ENCODE assay signal across 17 mouse cellular contexts in genomic region chr4:9994466-9994865, GRCm38 (mm10).
"Had no signal": no experiment of that assay in that cellular context is flagged by ENCODE, and none has a peak within 500 bp of the region (broad histone marks: within the 10 kb centered on the region; RNA-seq: fewer than 3 reads in every experiment).

No protein-coding gene starts in this region.

- H3K4me2 ChIP-seq: limb, embryonic 13.5 days; neural tube, embryonic 15.5 days; stomach, embryonic 15.5 days had no signal

- H3K36me3 ChIP-seq: limb, embryonic 13.5 days; midbrain, embryonic 10.5 days; neural tube, embryonic 15.5 days; stomach, embryonic 15.5 days had no signal

- H3K27ac ChIP-seq: limb, embryonic 13.5 days; liver, embryonic 14.5 days; midbrain, embryonic 10.5 days; neural tube, embryonic 15.5 days; stomach, embryonic 15.5 days had no signal

- H3K9me3 ChIP-seq: limb, embryonic 13.5 days; midbrain, embryonic 10.5 days; neural tube, embryonic 15.5 days; stomach, embryonic 15.5 days had no signal

- ATAC-seq: inflammation-experienced regulatory T-cells, adult 6 months had no signal

- H3K9ac ChIP-seq: limb, embryonic 13.5 days; liver, embryonic 14.5 days; neural tube, embryonic 15.5 days; stomach, embryonic 15.5 days had no signal

- H3K4me1 ChIP-seq: limb, embryonic 13.5 days; midbrain, embryonic 10.5 days; neural tube, embryonic 15.5 days; stomach, embryonic 15.5 days had no signal

- H3K4me3 ChIP-seq: limb, embryonic 13.5 days; midbrain, embryonic 10.5 days; myocyte; neural tube, embryonic 15.5 days; stomach, embryonic 15.5 days had no signal

- DNase-seq: kidney, adult 18-20 months; kidney, postnatal 25 days; layer of hippocampus, adult 9-11 months; layer of hippocampus, postnatal 36 days; left cerebral cortex, postnatal 4 days; midbrain, embryonic 14.5 days; right cerebral cortex, postnatal 4 days; spleen, adult 18-20 months; thymus, adult 2 months; thymus, postnatal 36 days had no signal

- H3K27me3 ChIP-seq: limb, embryonic 13.5 days; neural tube, embryonic 15.5 days; stomach, embryonic 15.5 days had no signal
